Mouse (Mus musculus): ENCODE measurements around the gene Mapk11. TPM values are rescaled to one million over a fixed set of nuclear protein-coding genes. Genes with fewer than 3 reads are reported as not detected.

The Mapk11 gene
- total and polyA plus RNA-seq, 2 experiments from 2014 or later, result 1.0 to 2.6 TPM

DNA sequence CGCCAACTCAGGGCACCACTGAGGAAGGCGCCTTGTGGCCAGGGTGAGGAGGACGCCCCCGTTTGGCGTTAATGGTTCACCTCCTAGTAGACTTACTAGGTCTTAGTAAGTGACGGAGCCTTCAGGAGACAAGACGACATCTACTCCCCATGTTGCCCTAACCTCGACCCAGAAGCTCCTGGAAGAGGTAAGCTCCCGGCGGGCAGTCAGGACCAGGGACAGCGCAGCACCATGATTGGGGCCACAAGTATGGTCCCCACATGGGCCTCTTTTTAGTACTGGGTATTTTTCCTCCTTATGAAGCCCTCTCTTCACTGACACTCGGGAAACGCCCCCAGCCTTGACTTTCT, 588 bp upstream of the Mapk11 start:
- Histone ChIP-seq H3K36me3 (replicated peaks; ENCODE audit: control insufficient read depth, insufficient read depth, low read length) (peaks cover 12% of the 10 kb centered on the region), H3K9ac (replicated peaks; ENCODE audit: low read depth, low read length) (no peak overlapping the region), H3K27me3 (ENCODE audit: control insufficient read depth, insufficient read depth, low read length) (peaks cover 46% of the 10 kb centered on the region), H3K4me2 (ENCODE audit: low read depth, low read length) (peak overlapping the region; percentile 93), H3K4me1 (ENCODE audit: control insufficient read depth, insufficient read depth) (peaks cover 15% of the 10 kb centered on the region), H3K4me3 (ENCODE audit: low read depth, low read length) (peak overlapping the region; percentile 63), H3K27ac (ENCODE audit: low read depth) (no peak overlapping the region; the same call in 1 of the 2 replicates), H3K9me3 (replicated peaks; ENCODE audit: control insufficient read depth, low read length) (no peaks in the 10 kb centered on the region)
- no peak for ATAC-seq (ENCODE audit: insufficient read depth, low read depth)
- no peak for TF ChIP-seq CTCF (IDR thresholded peaks at IDR 0.05; ENCODE audit: low read depth)
- TF ChIP-seq EP300 (IDR thresholded peaks at IDR 0.05; ENCODE audit: low read depth), result no peak
- no peak for DNase-seq (ENCODE audit: low spot score)
- 7% methylated on average over 13 of the region's 13 CpGs for WGBS

DNA sequence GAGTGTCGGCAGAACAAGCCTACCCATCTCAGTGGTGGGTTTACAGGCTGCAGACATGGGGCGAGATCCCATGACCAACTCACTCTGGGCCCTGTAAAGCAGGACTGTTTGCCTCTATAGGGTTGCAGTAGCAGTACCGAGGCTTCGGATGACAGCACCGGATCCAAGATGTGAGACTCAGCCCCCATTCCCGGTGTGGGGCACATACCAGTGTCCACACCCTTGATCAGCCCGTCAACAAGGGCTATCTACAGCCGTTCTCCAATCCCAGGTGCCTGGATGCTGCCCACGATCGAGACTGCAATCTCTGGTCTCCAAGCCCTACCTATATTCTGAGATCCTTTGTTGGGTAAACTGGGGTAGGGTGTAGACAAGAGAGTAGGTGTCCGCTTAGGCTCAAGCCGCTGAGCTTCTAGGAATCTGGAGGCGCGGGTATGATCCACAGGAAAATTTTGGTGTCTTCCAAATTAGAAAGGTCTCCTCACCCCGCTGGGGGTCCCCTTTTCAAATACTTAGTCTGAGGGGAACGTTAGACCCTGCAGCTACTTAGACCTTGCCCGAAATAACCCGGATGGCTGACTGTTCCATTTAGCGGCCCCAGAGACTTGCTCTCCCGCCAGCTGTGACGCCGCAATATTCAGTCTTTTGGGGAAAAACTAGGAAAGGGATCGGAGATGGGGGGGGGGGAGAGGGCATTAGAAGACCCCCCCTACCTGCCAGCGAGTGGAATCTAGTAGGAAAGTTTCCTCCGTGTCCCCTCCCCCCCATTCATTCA, 745 bp downstream of the Mapk11 start:
- Histone ChIP-seq H3K4me1 (ENCODE audit: control insufficient read depth, insufficient read depth) (peaks cover 15% of the 10 kb centered on the region), H3K27ac (ENCODE audit: low read depth) (0 out of 2 replicates have a peak overlapping the region, but pooled peaks have one; percentile 28), H3K4me3 (ENCODE audit: low read depth, low read length) (peak overlapping the region; percentile 63), H3K36me3 (replicated peaks; ENCODE audit: control insufficient read depth, insufficient read depth, low read length) (no peaks in the 10 kb centered on the region), H3K27me3 (ENCODE audit: control insufficient read depth, insufficient read depth, low read length) (peaks cover 51% of the 10 kb centered on the region), H3K9me3 (replicated peaks; ENCODE audit: control insufficient read depth, low read length) (no peaks in the 10 kb centered on the region), H3K4me2 (ENCODE audit: low read depth, low read length) (peak overlapping the region; percentile 93), H3K9ac (replicated peaks; ENCODE audit: low read depth, low read length) (peak overlapping the region; percentile 54)
- WGBS, result 6% methylated on average over 25 of the region's 25 CpGs
- TF ChIP-seq CTCF (IDR thresholded peaks at IDR 0.05; ENCODE audit: low read depth) (no peak), EP300 (IDR thresholded peaks at IDR 0.05; ENCODE audit: low read depth) (no peak)
- ATAC-seq (ENCODE audit: insufficient read depth, low read depth) (no peak), DNase-seq (ENCODE audit: low spot score) (no peak)

DNA sequence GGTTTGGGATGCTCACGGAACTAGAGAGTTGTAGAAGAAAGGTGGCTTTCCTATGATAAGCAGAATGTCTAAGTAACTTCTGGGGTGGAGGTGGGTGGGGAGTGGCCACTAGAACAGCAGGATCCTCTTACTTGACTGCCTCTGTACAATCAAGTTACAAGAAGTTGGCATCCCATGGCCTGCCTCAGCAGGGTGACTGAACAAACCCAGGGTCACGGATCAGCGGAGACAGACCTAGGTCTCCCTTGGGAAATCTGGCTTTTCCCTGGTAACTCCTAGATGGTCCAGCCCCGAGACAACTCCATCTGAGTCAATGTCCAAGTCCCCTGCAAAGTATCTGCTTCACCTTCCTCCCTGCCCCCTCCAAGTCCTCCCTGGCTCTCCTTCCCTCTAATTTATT, 1.5 kb downstream of the Mapk11 start:
- H3K36me3 ChIP-seq (replicated peaks; ENCODE audit: control insufficient read depth, insufficient read depth, low read length), result no peaks in the 10 kb centered on the region
- H3K4me1 ChIP-seq (ENCODE audit: control insufficient read depth, insufficient read depth), result peaks cover 15% of the 10 kb centered on the region
- no peak for DNase-seq (ENCODE audit: low spot score)
- no peak overlapping the region for H3K4me2 ChIP-seq (ENCODE audit: low read depth, low read length)
- ATAC-seq (ENCODE audit: insufficient read depth, low read depth), result no peak
- 64% methylated on average over 4 of the region's 4 CpGs for WGBS
- no peak overlapping the region for H3K9ac ChIP-seq (replicated peaks; ENCODE audit: low read depth, low read length)
- H3K27ac ChIP-seq (ENCODE audit: low read depth), result no peak overlapping the region
- H3K27me3 ChIP-seq (ENCODE audit: control insufficient read depth, insufficient read depth, low read length), result peaks cover 51% of the 10 kb centered on the region
- TF ChIP-seq CTCF (IDR thresholded peaks at IDR 0.05; ENCODE audit: low read depth) (no peak), EP300 (IDR thresholded peaks at IDR 0.05; ENCODE audit: low read depth) (no peak)
- H3K4me3 ChIP-seq (ENCODE audit: low read depth, low read length), result no peak overlapping the region
- no peaks in the 10 kb centered on the region for H3K9me3 ChIP-seq (replicated peaks; ENCODE audit: control insufficient read depth, low read length)

DNA sequence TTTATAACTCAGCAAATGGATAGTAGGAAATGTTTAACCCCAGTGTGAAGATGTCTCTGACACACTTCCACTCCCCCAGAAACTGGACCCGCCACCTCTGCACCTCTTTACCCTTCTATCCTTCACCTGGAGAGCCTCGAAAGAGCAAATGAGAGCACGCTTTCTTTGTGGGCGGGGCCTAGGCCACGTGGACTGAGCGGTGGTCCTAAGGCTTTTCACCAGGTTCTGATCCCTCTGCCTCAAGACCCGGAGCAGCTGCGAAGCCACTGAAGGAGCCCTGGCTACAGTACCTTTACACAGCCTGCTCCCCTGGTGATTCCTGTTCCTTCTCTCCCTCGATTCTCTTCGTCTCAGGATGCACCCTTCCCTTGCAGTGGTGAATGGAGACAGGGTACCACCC, 2.0 kb downstream of the Mapk11 start:
- Histone ChIP-seq H3K27ac (ENCODE audit: low read depth) (no peak overlapping the region), H3K4me2 (ENCODE audit: low read depth, low read length) (no peak overlapping the region), H3K9ac (replicated peaks; ENCODE audit: low read depth, low read length) (no peak overlapping the region), H3K9me3 (replicated peaks; ENCODE audit: control insufficient read depth, low read length) (no peaks in the 10 kb centered on the region), H3K4me3 (ENCODE audit: low read depth, low read length) (no peak overlapping the region), H3K4me1 (ENCODE audit: control insufficient read depth, insufficient read depth) (peaks cover 15% of the 10 kb centered on the region), H3K36me3 (replicated peaks; ENCODE audit: control insufficient read depth, insufficient read depth, low read length) (no peaks in the 10 kb centered on the region), H3K27me3 (ENCODE audit: control insufficient read depth, insufficient read depth, low read length) (peaks cover 51% of the 10 kb centered on the region)
- WGBS, result 26% methylated on average over 10 of the region's 10 CpGs
- DNase-seq (ENCODE audit: low spot score) (no peak), ATAC-seq (ENCODE audit: insufficient read depth, low read depth) (no peak)
- TF ChIP-seq CTCF (IDR thresholded peaks at IDR 0.05; ENCODE audit: low read depth) (no peak), EP300 (IDR thresholded peaks at IDR 0.05; ENCODE audit: low read depth) (no peak)

DNA sequence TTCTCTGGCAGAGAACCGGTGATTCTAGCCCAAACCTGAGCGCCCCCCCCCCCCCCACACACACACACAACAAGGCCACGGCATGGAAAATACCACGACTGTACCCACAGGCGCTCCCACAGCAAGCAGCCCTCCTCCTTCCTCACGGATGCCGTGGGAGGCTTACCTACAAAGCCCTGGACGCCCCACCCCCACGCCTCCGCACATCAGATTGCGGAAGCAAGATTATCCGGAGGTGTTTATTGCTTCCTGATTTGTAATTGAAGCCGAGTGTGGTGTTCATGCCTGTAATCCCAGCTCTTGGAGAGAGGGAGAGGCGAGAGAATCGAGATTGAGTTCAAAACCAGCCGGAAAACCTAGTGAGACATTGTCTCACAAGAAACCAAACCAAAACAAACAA, 2.4 kb downstream of the Mapk11 start:
- TF ChIP-seq EP300 (IDR thresholded peaks at IDR 0.05; ENCODE audit: low read depth) (no peak), CTCF (IDR thresholded peaks at IDR 0.05; ENCODE audit: low read depth) (no peak)
- Histone ChIP-seq H3K4me2 (ENCODE audit: low read depth, low read length) (peak overlapping the region; percentile 52), H3K27me3 (ENCODE audit: control insufficient read depth, insufficient read depth, low read length) (peaks cover 54% of the 10 kb centered on the region), H3K4me1 (ENCODE audit: control insufficient read depth, insufficient read depth) (peaks cover 15% of the 10 kb centered on the region), H3K27ac (ENCODE audit: low read depth) (no peak overlapping the region), H3K36me3 (replicated peaks; ENCODE audit: control insufficient read depth, insufficient read depth, low read length) (no peaks in the 10 kb centered on the region), H3K4me3 (ENCODE audit: low read depth, low read length) (peak overlapping the region; percentile 26), H3K9me3 (replicated peaks; ENCODE audit: control insufficient read depth, low read length) (no peaks in the 10 kb centered on the region), H3K9ac (replicated peaks; ENCODE audit: low read depth, low read length) (no peak overlapping the region)
- DNase-seq (ENCODE audit: low spot score), result no peak
- no peak for ATAC-seq (ENCODE audit: insufficient read depth, low read depth)
- 12% methylated on average over 15 of the region's 16 CpGs for WGBS

DNA sequence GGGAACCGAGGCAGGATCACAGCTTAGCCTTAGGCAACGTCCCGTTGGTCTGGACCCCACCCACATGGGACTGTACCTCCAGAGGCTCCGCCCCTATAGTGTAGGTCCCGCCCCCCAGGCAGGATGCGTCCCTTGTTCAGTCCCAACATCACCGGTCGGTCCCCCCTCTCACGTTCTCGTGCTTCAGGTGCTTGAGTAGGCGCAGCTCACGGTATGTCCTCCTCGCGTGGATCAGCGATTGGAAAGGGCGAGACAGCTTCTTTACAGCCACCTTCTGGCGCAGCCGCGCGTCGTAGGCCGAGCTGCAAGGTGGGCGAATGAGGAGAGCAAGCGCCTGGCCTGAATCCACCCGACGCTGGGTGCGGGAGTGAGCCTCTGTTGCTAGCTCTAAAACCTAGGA, 2.9 kb downstream of the Mapk11 start:
- no peak overlapping the region for H3K9ac ChIP-seq (replicated peaks; ENCODE audit: low read depth, low read length)
- H3K36me3 ChIP-seq (replicated peaks; ENCODE audit: control insufficient read depth, insufficient read depth, low read length), result no peaks in the 10 kb centered on the region
- H3K27ac ChIP-seq (ENCODE audit: low read depth), result no peak overlapping the region
- DNase-seq (ENCODE audit: low spot score) (no peak), ATAC-seq (ENCODE audit: insufficient read depth, low read depth) (0 out of 2 replicates have a peak, but pooled peaks have one; percentile 31)
- H3K4me3 ChIP-seq (ENCODE audit: low read depth, low read length), result peak overlapping the region; percentile 26
- WGBS, result 2% methylated on average over 27 of the region's 27 CpGs
- H3K27me3 ChIP-seq (ENCODE audit: control insufficient read depth, insufficient read depth, low read length), result peaks cover 56% of the 10 kb centered on the region
- no peak for TF ChIP-seq EP300 (IDR thresholded peaks at IDR 0.05; ENCODE audit: low read depth)
- no peak for TF ChIP-seq CTCF (IDR thresholded peaks at IDR 0.05; ENCODE audit: low read depth)
- H3K9me3 ChIP-seq (replicated peaks; ENCODE audit: control insufficient read depth, low read length), result no peaks in the 10 kb centered on the region
- peak overlapping the region; percentile 52 for H3K4me2 ChIP-seq (ENCODE audit: low read depth, low read length)
- H3K4me1 ChIP-seq (ENCODE audit: control insufficient read depth, insufficient read depth), result peaks cover 15% of the 10 kb centered on the region

All from heart, postnatal 0 days (tissue).